Mouse (Mus musculus) limb, embryonic 12.5 days (tissue): ENCODE results near the gene Abcc4. TPM values are rescaled to one million over a fixed set of nuclear protein-coding genes. Genes with fewer than 3 reads are reported as not detected.

Experiments
- ATAC-seq: fragments of 200-750 bp; cut with Nextera tagmentation; 2 replicates; pipeline ENCODE4 v1.8.0; 2017; ENCODE audit warnings: low read depth, moderate TSS enrichment; ENCODE audit not compliant: insufficient number of reproducible peaks, insufficient read depth, low FRiP score, low TSS enrichment
- H3K27ac ChIP-seq: fragments of 300-500 bp; sonication (generic); 2 replicates; pipeline ENCODE4 v1.5.1; 2016; ENCODE audit warnings: mild to moderate bottlenecking, moderate library complexity
- H3K27me3 ChIP-seq: fragments of 300-500 bp; sonication (generic); 2 replicates; pipeline ENCODE4 v1.6.1; 2016; ENCODE audit warnings: mild to moderate bottlenecking, moderate library complexity
- H3K36me3 ChIP-seq: fragments of 300-500 bp; sonication (generic); 2 replicates; pipeline ENCODE4 v1.6.1; 2016; ENCODE audit warnings: mild to moderate bottlenecking, moderate library complexity
- H3K4me1 ChIP-seq: fragments of 300-500 bp; sonication (generic); replicated peaks from 2 replicates; pipeline ENCODE4 v1.6.1; 2016
- H3K4me2 ChIP-seq: fragments of 300-500 bp; sonication (generic); 2 replicates; pipeline ENCODE4 v1.6.1; 2016; ENCODE audit warnings: mild to moderate bottlenecking, moderate library complexity
- H3K4me3 ChIP-seq: fragments of 300-500 bp; sonication (generic); replicated peaks from 2 replicates; pipeline ENCODE4 v1.5.1; 2016; ENCODE audit warnings: mild to moderate bottlenecking
- H3K9ac ChIP-seq: fragments of 300-500 bp; sonication (generic); replicated peaks from 2 replicates; pipeline ENCODE4 v1.6.1; 2016; ENCODE audit warnings: mild to moderate bottlenecking, moderate library complexity
- H3K9me3 ChIP-seq: fragments of 300-500 bp; sonication (generic); 2 replicates; pipeline ENCODE4 v1.6.1; 2016; ENCODE audit warnings: mild to moderate bottlenecking, moderate library complexity
- WGBS: fragments of 180-500 bp; shearing (Covaris S2); methylation state at CpG from one replicate; pipeline ENCODE4 v1.1.7; 2016; 5-methylcytosine and 5-hydroxymethylcytosine counted together
- polyA plus RNA-seq: library from polyadenylated mRNA; unstranded; fragments of >200 nt; fragmentation: Nextera tagmentation; extraction: Ambion mirVana; gene quantifications from 2 replicates; pipeline ENCODE4 v1.2.1, GENCODE M21; 2016

The Abcc4 gene
- polyA plus RNA-seq, 1 experiment from 2014 or later, result 2.0 TPM

DNA sequence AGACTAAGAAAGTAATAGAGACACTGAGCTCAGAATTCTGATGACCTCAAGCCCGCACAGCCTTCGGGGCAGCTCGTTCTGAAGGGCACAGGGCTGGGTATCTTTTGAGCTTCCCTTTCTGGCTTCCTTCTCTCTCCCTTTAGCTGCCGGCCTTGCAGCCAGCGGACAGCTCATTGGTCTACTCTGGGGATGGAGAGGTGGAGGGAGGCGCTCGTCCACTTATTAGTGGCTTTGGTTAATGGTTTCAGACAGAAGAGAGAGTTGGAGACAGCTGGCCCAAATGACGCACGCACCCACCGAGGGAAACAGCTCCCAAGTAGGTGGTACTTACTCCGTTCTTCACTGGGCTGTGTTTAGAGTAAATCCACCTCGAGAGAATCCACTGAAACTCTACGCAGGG lies 214.7 kb downstream of the Abcc4 start:
- no peak for ATAC-seq
- Histone ChIP-seq H3K9me3 (no peaks in the 10 kb centered on the region), H3K4me1 (peaks cover 6% of the 10 kb centered on the region), H3K27ac (no peak overlapping the region), H3K27me3 (peaks cover 6% of the 10 kb centered on the region), H3K4me3 (no peak overlapping the region), H3K36me3 (no peaks in the 10 kb centered on the region), H3K4me2 (peak overlapping the region; percentile 21), H3K9ac (no peak overlapping the region)
- WGBS, result 23% methylated on average over 13 of the region's 13 CpGs

DNA sequence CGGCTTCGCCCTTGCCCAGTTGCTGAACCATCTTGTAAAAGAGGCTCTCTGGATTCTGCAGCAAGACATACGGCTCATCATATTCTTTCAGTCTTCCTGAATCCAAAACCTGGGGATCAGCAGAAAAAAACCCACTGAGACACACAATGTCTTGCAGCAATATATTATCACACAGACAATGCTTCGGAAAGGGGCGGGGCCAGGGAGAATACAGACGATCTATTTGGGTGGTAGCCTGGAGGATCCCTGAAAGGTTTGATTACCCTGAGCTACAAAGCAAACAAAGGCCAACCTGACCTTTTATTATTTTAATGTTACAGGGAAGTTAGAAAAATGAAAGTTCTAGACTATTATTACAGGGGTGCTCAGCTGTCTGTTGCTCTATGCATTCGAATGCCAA lies 215.5 kb downstream of the Abcc4 start:
- Histone ChIP-seq H3K4me1 (peaks cover 6% of the 10 kb centered on the region), H3K27ac (no peak overlapping the region), H3K4me3 (no peak overlapping the region), H3K27me3 (peaks cover 6% of the 10 kb centered on the region), H3K4me2 (no peak overlapping the region), H3K36me3 (no peaks in the 10 kb centered on the region), H3K9me3 (no peaks in the 10 kb centered on the region), H3K9ac (no peak overlapping the region)
- 79% methylated on average over 7 of the region's 7 CpGs for WGBS
- no peak for ATAC-seq

DNA sequence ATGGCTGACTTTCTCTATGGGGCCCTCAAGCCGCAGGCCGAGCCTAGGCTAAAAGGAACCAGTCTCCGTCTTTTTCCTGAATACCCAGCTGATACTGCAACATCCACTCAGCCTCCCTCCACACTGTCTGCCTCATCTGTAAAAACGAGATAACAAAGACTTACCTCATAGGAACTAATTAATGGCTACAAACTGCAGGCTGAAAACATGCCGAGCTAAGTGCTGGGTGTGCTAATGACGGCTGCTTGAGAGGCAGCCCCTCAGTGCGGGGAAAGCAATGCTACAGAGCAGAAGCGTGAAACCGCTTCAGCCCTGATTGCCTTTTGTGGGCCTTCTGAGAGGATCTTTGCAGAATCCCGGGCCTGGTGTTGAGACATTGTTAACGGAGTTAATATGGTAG lies 219.7 kb downstream of the Abcc4 start:
- Histone ChIP-seq H3K9me3 (no peaks in the 10 kb centered on the region), H3K27me3 (peaks cover 2% of the 10 kb centered on the region), H3K27ac (no peak overlapping the region), H3K4me1 (peaks cover 4% of the 10 kb centered on the region), H3K9ac (no peak overlapping the region), H3K36me3 (no peaks in the 10 kb centered on the region), H3K4me3 (no peak overlapping the region), H3K4me2 (no peak overlapping the region)
- WGBS, result 75% methylated on average over 11 of the region's 11 CpGs
- ATAC-seq, result no peak

DNA sequence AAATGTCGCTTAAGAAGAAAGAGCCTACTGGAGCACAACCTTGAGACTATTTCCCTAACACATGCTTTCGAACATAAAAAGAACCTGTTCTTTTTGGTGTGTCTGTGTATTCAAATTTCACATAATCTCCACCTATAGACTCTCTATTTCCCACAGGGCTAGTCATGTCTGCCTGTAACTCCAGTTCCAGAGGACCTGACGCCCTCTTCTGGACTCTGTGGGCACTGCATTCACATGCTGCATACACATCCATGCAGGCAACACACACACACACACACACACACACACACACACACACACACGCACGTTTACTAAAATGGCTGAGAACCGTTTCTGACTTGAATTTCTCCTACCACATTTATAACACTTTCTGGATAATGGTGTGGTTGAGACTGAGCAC lies 220.4 kb downstream of the Abcc4 start:
- no peak overlapping the region for H3K27ac ChIP-seq
- H3K4me1 ChIP-seq, result no peaks in the 10 kb centered on the region
- H3K27me3 ChIP-seq, result no peaks in the 10 kb centered on the region; the same call in none of the 2 replicates
- no peak overlapping the region for H3K4me2 ChIP-seq
- ATAC-seq, result no peak
- H3K36me3 ChIP-seq, result no peaks in the 10 kb centered on the region
- no peaks in the 10 kb centered on the region for H3K9me3 ChIP-seq
- 93% methylated on average over 6 of the region's 6 CpGs for WGBS
- no peak overlapping the region for H3K4me3 ChIP-seq
- H3K9ac ChIP-seq, result no peak overlapping the region

DNA sequence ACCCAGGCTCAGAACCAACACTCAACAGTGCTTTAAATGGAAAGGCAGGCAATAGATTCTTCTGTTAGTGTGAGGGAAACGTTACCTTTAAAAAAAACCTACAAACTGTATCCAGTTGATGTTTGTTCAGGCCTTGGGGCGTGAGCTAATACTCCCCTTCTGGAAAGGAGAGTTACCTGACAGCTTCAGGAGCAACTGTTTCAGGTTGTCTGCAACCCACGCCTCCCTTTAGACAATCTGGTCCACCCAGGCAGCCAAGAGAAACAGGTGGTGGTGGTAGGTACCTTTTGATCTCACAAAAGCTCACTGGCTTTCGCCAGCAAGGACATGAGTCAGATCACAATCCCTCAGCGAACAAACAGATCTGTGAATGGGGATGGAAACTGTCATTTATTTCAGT lies 223.7 kb downstream of the Abcc4 start:
- 86% methylated on average over 5 of the region's 5 CpGs for WGBS
- Histone ChIP-seq H3K27ac (no peak overlapping the region), H3K4me1 (no peaks in the 10 kb centered on the region), H3K4me3 (no peak overlapping the region), H3K4me2 (no peak overlapping the region), H3K9ac (no peak overlapping the region), H3K27me3 (no peaks in the 10 kb centered on the region; the same call in 1 of the 2 replicates), H3K9me3 (no peaks in the 10 kb centered on the region), H3K36me3 (no peaks in the 10 kb centered on the region)
- no peak for ATAC-seq

DNA sequence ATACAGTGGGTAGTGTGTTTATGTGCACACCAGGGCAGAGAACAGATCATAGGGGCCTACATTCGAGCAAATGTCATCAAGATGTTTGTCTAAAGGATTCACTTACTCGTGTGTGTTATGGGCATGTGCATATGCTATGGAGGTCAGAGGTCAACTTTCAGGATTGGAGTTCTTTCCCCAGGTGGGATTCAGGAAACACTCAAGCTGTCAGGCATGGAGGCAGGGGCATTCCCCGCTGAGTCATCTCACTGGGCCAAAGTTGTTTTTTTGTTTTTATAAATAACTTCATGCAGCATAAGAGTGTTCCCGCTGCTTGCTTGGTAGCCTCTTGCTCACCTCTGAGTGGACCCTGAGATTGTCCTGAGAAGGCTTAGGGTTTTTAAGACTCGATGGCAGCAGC lies 224.2 kb downstream of the Abcc4 start:
- Histone ChIP-seq H3K4me2 (no peak overlapping the region), H3K9me3 (no peaks in the 10 kb centered on the region), H3K9ac (no peak overlapping the region), H3K4me1 (no peaks in the 10 kb centered on the region), H3K27me3 (no peaks in the 10 kb centered on the region; the same call in 1 of the 2 replicates), H3K36me3 (no peaks in the 10 kb centered on the region), H3K4me3 (no peak overlapping the region), H3K27ac (no peak overlapping the region)
- ATAC-seq, result no peak
- 70% methylated on average over 5 of the region's 5 CpGs for WGBS

DNA sequence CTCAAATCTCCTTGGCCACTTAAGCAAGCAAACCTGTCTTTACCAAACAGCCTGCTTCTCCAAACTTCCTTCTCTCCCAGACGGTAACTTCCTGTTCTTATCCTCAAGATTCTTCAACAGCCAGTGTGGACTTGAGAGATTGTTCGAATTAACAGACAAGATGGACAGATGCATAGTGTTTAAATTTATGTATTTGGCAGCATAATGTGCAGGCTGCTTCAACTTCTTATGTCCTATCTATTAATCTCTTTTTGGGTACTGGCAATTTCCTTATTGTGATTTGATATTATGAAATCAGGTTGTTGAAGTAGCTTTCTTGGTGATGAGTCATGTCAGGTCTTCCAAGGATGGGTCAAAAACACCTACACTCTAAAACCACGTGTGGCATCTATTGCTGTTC lies 229.7 kb downstream of the Abcc4 start:
- Histone ChIP-seq H3K4me3 (no peak overlapping the region), H3K36me3 (no peaks in the 10 kb centered on the region), H3K27me3 (peaks cover 43% of the 10 kb centered on the region), H3K4me1 (0 out of 2 replicates have a peak, but pooled peaks cover 5% of the 10 kb centered on the region), H3K27ac (no peak overlapping the region), H3K4me2 (no peak overlapping the region), H3K9ac (no peak overlapping the region), H3K9me3 (peaks cover 3% of the 10 kb centered on the region; the same call in 1 of the 2 replicates)
- 86% methylated on average over 3 of the region's 3 CpGs for WGBS
- ATAC-seq, result no peak

DNA sequence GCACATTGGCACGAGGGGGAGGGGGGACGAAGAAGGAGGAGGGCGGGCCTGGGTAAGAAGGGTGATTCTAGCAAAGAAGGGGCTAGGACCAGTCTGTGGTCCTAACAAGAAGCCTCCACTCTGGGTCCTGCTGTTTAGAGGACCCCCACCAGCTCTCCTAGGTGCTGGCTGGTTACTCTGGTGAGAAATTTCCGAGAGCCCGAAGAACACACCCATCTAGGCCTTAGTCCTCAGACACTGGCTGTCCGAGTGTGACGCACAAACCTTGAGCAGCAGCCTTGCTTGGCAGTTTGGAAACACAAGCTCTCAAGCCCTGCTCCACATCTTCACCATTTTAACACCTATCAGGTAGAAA lies 230.9 kb downstream of the Abcc4 start:
- Histone ChIP-seq H3K36me3 (no peaks in the 10 kb centered on the region), H3K4me1 (0 out of 2 replicates have a peak, but pooled peaks cover 5% of the 10 kb centered on the region), H3K4me2 (0 out of 2 replicates have a peak overlapping the region, but pooled peaks have one; percentile 97), H3K27ac (no peak overlapping the region), H3K9me3 (peaks cover 5% of the 10 kb centered on the region; the same call in 1 of the 2 replicates), H3K27me3 (peaks cover 50% of the 10 kb centered on the region), H3K4me3 (no peak overlapping the region), H3K9ac (no peak overlapping the region)
- 38% methylated on average over 7 of the region's 7 CpGs for WGBS
- ATAC-seq, result no peak

DNA sequence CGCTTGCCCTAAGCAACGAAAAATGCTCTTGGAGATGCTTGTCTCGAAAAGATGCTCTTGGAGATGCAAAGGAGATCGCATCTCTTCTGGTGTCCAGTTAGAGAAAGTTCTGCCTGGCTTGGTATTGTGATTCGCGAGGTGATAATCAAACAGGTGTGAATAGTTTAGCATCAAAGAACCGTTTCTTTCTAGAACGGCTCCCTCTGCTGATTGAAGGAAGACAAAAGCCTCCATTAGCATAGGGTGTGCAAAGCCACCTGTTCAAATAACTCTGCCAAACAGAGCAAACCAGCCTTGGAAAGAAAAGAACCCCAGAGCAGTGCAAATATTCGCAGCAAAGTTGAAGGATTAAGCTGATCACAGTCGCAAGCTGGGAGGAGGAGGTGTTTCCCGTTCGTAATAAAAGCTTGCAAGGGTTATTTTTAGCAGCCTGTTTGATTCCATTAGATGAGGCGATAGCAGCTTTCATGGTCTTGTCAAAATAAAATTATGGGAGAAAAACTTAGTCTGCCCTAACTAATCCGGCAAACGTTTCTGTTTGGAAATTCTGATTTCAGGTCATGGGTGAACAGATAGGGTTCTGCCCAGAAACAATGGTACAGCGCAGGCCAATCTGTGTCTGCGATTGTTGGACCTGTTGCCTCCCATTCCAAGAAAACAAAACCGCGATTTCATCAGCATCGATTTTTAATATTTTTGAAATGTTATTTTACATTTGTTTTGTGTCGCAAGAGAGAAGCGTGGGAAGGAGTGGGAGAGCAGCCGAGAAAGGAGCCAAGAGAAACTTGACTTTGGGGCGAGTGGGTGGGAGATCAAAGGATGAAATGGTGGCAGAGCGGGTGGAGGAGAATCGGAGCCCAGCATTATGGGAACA lies 231.6 kb downstream of the Abcc4 start:
- Histone ChIP-seq H3K9ac (peak overlapping the region; percentile 48), H3K4me3 (peak overlapping the region; percentile 56), H3K4me2 (peak overlapping the region; percentile 97), H3K4me1 (0 out of 2 replicates have a peak, but pooled peaks cover 5% of the 10 kb centered on the region), H3K27ac (no peak overlapping the region), H3K9me3 (peaks cover 5% of the 10 kb centered on the region; the same call in 1 of the 2 replicates), H3K36me3 (no peaks in the 10 kb centered on the region), H3K27me3 (peaks cover 52% of the 10 kb centered on the region)
- ATAC-seq, result no peak
- 15% methylated on average over 26 of the region's 26 CpGs for WGBS

DNA sequence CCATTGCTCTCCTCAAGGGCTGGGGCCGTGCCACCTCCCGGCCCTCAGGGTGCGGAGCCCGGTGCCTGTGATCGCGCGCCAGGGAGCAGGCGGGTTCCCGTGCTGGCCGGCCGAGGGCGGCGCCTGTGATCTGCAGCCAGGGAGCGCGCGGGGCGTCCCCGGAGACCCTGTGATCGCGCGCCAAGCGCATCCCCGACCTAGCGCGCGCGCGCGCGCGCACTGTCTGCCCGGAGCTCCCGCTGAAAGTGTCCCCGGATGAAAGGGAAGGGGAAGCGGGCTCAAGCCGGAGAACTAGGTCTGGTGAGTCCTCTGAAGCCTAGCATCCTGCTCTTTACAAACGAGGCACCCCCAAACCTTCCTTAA lies 232.2 kb downstream of the Abcc4 start:
- WGBS, result under 1% methylated on average over 37 of the region's 37 CpGs
- Histone ChIP-seq H3K4me2 (peak overlapping the region; percentile 97), H3K27ac (no peak overlapping the region), H3K36me3 (no peaks in the 10 kb centered on the region), H3K9ac (peak overlapping the region; percentile 48), H3K27me3 (peaks cover 55% of the 10 kb centered on the region), H3K4me3 (peak overlapping the region; percentile 56), H3K4me1 (0 out of 2 replicates have a peak, but pooled peaks cover 5% of the 10 kb centered on the region), H3K9me3 (peaks cover 5% of the 10 kb centered on the region; the same call in 1 of the 2 replicates)
- ATAC-seq, result no peak

DNA sequence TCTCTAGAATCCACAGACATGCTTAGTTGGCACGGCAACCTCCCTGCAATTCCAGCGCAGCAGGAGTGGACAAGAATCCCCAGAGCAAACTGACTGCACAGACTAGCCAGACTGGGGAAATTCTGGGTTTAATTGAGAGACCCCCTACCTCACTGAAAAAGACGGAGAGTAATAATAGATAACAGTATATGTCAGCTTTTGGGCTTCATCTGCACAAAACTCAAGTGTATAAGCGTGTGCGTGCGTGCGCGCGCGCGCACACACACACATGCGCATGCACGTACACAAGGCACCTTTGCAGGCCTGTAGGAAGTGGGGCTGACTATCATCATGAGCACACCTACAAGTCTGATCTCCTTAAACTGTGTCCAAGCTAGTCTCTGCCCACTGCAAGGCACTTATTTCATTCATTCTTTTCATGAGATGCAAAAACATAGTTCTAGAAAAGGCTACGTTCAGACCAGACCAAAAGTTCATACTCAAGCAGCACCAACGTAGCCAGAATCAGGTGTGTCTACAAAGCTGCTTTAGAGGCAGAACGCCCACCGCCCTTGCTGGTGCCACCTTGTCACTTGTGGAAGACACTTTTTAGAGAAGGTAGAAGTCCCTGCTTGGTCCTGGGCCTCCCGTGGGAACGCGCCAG lies 232.7 kb downstream of the Abcc4 start:
- Histone ChIP-seq H3K27me3 (peaks cover 57% of the 10 kb centered on the region), H3K4me2 (peak overlapping the region; percentile 97), H3K9ac (peak overlapping the region; percentile 48), H3K4me3 (peak overlapping the region; percentile 56), H3K27ac (no peak overlapping the region), H3K36me3 (no peaks in the 10 kb centered on the region), H3K9me3 (peaks cover 5% of the 10 kb centered on the region; the same call in 1 of the 2 replicates), H3K4me1 (0 out of 2 replicates have a peak, but pooled peaks cover 5% of the 10 kb centered on the region)
- WGBS, result 16% methylated on average over 20 of the region's 20 CpGs
- ATAC-seq, result peak; percentile 42; the same call in 1 of the 2 replicates
